Mouse (Mus musculus): Measurements from ENCODE around the gene Rpl27.

DNA sequence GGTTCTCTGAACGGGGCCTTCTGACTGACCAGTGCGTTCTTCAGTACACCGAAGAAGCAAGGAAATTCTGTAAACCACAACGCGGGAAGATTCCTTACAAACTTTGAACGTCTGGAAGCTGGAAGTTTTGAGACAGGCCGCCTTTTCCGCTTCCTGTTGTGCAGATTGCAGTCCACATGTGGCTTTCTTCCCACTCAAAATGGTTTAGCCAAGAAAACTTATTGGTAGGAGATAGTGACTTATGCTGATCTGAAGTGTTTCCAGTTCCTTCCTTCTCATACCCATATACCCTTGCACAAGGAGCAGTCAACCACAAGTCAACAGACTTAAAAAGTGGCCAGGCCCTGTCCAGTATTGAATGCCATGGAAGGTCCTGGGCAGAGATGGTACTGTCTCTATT lies 15.9 kb upstream of the Rpl27 start:
- no peak for TF ChIP-seq UBTF (IDR thresholded peaks at IDR 0.05; ENCODE audit: borderline replicate concordance, insufficient read depth, low read depth, low read length)
- TF ChIP-seq BHLHE40 (IDR thresholded peaks at IDR 0.05; ENCODE audit: borderline replicate concordance, low read depth, low read length) = no peak
- TF ChIP-seq MAX (IDR thresholded peaks at IDR 0.05; ENCODE audit: low read length) = peak; percentile 57

All from MEL (cell line).